Mouse (Mus musculus) embryonic fibroblast, embryonic 13.5 days (primary cell): ENCODE measurements around the gene Dpp8.

Experiments used
- CTCF ChIP-seq: IDR thresholded peaks from 2 replicates; pipeline ENCODE4 v1.5.1; 2011; ENCODE audit warnings: mild to moderate bottlenecking, control low read depth, low read length, moderate library complexity, borderline replicate concordance; ENCODE audit not compliant: insufficient read depth
- POLR2A ChIP-seq: IDR thresholded peaks from 2 replicates; pipeline ENCODE4 v1.6.1; 2011; ENCODE audit warnings: low read depth, mild to moderate bottlenecking, control low read depth, low read length, moderate library complexity

- TF ChIP-seq POLR2A (peak; percentile 39), CTCF (no peak)
Measured at GRCm38 (mm10) chr9:65101686-65102376, 69.6 kb downstream of the Dpp8 start.
